Mouse (Mus musculus): Measurements from ENCODE around the gene Retreg1.

The Retreg1 gene

DNA sequence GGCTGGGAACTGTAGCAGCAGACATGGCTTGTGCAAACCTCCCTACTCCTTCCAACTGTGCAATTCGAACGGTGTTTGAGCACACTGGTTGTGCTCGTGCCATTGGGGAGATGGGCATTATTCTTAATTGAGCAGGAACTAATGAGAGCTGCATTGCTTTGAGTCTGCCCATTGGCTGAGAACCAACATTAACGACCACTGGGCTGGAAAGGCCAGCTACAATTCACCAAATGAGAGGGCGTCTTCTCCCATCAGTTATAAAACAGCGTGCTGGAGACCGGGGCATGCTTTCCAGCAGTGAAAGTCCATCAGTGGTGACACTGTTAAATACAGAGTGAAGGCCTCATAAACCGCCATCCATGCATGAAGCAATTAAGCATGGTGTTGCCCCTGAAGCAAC is 178.7 kb downstream of the Retreg1 start:
- DNase-seq: no peak

DNA sequence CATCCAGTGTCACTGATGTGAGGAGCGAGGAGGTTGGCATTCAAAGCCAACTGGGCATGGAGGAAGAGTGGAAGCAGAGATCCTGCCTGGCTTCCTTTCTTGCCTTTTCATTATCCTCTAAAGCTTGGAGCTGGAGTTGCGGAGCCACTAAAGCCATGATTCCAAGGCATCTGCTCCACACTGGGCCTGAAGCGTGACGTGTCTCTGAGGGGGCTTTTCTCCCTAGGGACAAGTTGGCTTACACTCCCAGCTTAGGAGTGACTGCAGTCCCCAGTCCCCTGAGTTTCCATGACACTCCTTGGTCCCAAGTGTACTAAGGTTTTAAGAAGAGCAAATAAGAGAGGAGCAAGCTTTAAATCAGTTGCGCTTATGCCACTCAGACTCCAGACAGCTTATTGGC is 179.7 kb downstream of the Retreg1 start:
- DNase-seq: no peak
